Mouse (Mus musculus): ENCODE results near the gene Izumo2.

The Izumo2 gene

GRCm38 (mm10) chr7:44708574-44708973, at the start of gene Izumo2:
Gene Izumo2, plus strand, starts transcription at chr7:44708742.
- in situ Hi-C loops (cut with MboI, MseI): no loop called here

- in situ Hi-C loops (cut with MboI, MseI): no loop called here
Measured at GRCm38 (mm10) chr7:44661219-44661618, 47.3 kb upstream of the Izumo2 start.

GRCm38 (mm10) chr7:44662168-44662567, 46.4 kb upstream of the Izumo2 start:
- in situ Hi-C loops (cut with MboI, MseI): no loop called here

GRCm38 (mm10) chr7:44662569-44662968, 46.0 kb upstream of the Izumo2 start:
- in situ Hi-C loops (cut with MboI, MseI): no loop called here

- in situ Hi-C loops (cut with MboI, MseI): no loop called here
Measured at GRCm38 (mm10) chr7:44663546-44663945, 45.0 kb upstream of the Izumo2 start.

- in situ Hi-C loops (cut with MboI, MseI): no loop called here
Measured at GRCm38 (mm10) chr7:44664731-44665130, 43.8 kb upstream of the Izumo2 start.

GRCm38 (mm10) chr7:44666462-44666861, 42.1 kb upstream of the Izumo2 start:
- in situ Hi-C loops (cut with MboI, MseI): no loop called here

- in situ Hi-C loops (cut with MboI, MseI): no loop called here
Measured at GRCm38 (mm10) chr7:44667996-44668738, 40.4 kb upstream of the Izumo2 start.

- in situ Hi-C loops (cut with MboI, MseI): no loop called here
Measured at GRCm38 (mm10) chr7:44669103-44669502, 39.4 kb upstream of the Izumo2 start.

GRCm38 (mm10) chr7:44670803-44671202, 37.7 kb upstream of the Izumo2 start, which contains the start of gene Myh14:
Gene Myh14, minus strand, starts transcription at chr7:44670843.
- in situ Hi-C loops (cut with MboI, MseI): no loop called here

- in situ Hi-C loops (cut with MboI, MseI): no loop called here
Measured at GRCm38 (mm10) chr7:44672193-44672592, 36.3 kb upstream of the Izumo2 start.

GRCm38 (mm10) chr7:44674511-44674910, 34.0 kb upstream of the Izumo2 start:
- in situ Hi-C loops (cut with MboI, MseI): no loop called here

GRCm38 (mm10) chr7:44675171-44675570, 33.4 kb upstream of the Izumo2 start:
- in situ Hi-C loops (cut with MboI, MseI): no loop called here

GRCm38 (mm10) chr7:44676126-44676525, 32.4 kb upstream of the Izumo2 start:
- in situ Hi-C loops (cut with MboI, MseI): no loop called here

GRCm38 (mm10) chr7:44676611-44677010, 31.9 kb upstream of the Izumo2 start:
- in situ Hi-C loops (cut with MboI, MseI): no loop called here

GRCm38 (mm10) chr7:44683656-44684055, 24.9 kb upstream of the Izumo2 start:
- in situ Hi-C loops (cut with MboI, MseI): no loop called here

GRCm38 (mm10) chr7:44685531-44686402, 22.8 kb upstream of the Izumo2 start:
- in situ Hi-C loops (cut with MboI, MseI): no loop called here

GRCm38 (mm10) chr7:44688890-44689289, 19.7 kb upstream of the Izumo2 start:
- in situ Hi-C loops (cut with MboI, MseI): no loop called here

GRCm38 (mm10) chr7:44689331-44689730, 19.2 kb upstream of the Izumo2 start:
- in situ Hi-C loops (cut with MboI, MseI): no loop called here

- in situ Hi-C loops (cut with MboI, MseI): no loop called here
Measured at GRCm38 (mm10) chr7:44693427-44694175, 14.9 kb upstream of the Izumo2 start.

GRCm38 (mm10) chr7:44695223-44695622, 13.3 kb upstream of the Izumo2 start:
- in situ Hi-C loops (cut with MboI, MseI): no loop called here

- in situ Hi-C loops (cut with MboI, MseI): no loop called here
Measured at GRCm38 (mm10) chr7:44697191-44697710, 11.3 kb upstream of the Izumo2 start.

Measured in T-helper 17 cell (primary cell).